7 mouse cellular contexts compared by ENCODE assay signal in genomic region chr4:152009076-152010051, GRCm38 (mm10). TPM values are rescaled to one million over a fixed set of nuclear protein-coding genes. Genes with fewer than 3 reads are reported as not detected.
DNase-seq lines count a peak whose midpoint lies in the region; ATAC-seq and TF ChIP-seq lines count a peak whose summit lies in the region.

No protein-coding gene starts in this region.

- peak overlapping the region; percentile 46 for H3K9ac ChIP-seq in forebrain, embryonic 15.5 days (replicated peaks)
- peak overlapping the region; percentile 72 for H3K9ac ChIP-seq in hindbrain, embryonic 13.5 days

- ATAC-seq in forebrain, embryonic 15.5 days (replicated peaks): peak; percentile 79
- ATAC-seq in hindbrain, embryonic 13.5 days (ENCODE audit: low FRiP score): peak; percentile 79

- H3K27ac ChIP-seq in forebrain, embryonic 15.5 days (replicated peaks): peak overlapping the region; percentile 62
- H3K27ac ChIP-seq in hindbrain, embryonic 13.5 days: peak overlapping the region; percentile 84
- peak overlapping the region; percentile 83 for H3K27ac ChIP-seq in small intestine, adult 2 months (ENCODE audit: insufficient read depth, low read depth, low read length)

- under 1% methylated on average over 115 of the region's 115 CpGs for WGBS in forebrain, embryonic 15.5 days
- WGBS in hindbrain, embryonic 13.5 days: under 1% methylated on average over 102 of the region's 115 CpGs
- WGBS in small intestine, adult 2 months: under 1% methylated on average over 115 of the region's 115 CpGs

- H3K9me3 ChIP-seq in forebrain, embryonic 15.5 days: no peaks in the 10 kb centered on the region
- H3K9me3 ChIP-seq in hindbrain, embryonic 13.5 days: no peaks in the 10 kb centered on the region
- H3K9me3 ChIP-seq in megakaryocyte, embryonic 14.5 days: no peaks in the 10 kb centered on the region

- H3K4me1 ChIP-seq in forebrain, embryonic 15.5 days: peaks cover 31% of the 10 kb centered on the region
- peaks cover 50% of the 10 kb centered on the region for H3K4me1 ChIP-seq in hindbrain, embryonic 13.5 days (replicated peaks)
- peaks cover 81% of the 10 kb centered on the region for H3K4me1 ChIP-seq in megakaryocyte, embryonic 14.5 days
- peaks cover 29% of the 10 kb centered on the region for H3K4me1 ChIP-seq in small intestine, adult 2 months (ENCODE audit: control insufficient read depth, insufficient read depth, insufficient read length, low read length)

- intact Hi-C loops in left cerebral cortex, postnatal 25 days (cut with DNase I): loop anchor here (2.0 kb wide), 2 partner anchors 17 to 21 kb away; partner anchors contain the start of genes Thap3 and Zbtb48

- H3K27me3 ChIP-seq in forebrain, embryonic 15.5 days: peaks cover 22% of the 10 kb centered on the region
- H3K27me3 ChIP-seq in hindbrain, embryonic 13.5 days: peaks cover 50% of the 10 kb centered on the region
- peaks cover 3% of the 10 kb centered on the region for H3K27me3 ChIP-seq in megakaryocyte, embryonic 14.5 days (replicated peaks)
- no peaks in the 10 kb centered on the region for H3K27me3 ChIP-seq in small intestine, adult 2 months (ENCODE audit: control insufficient read depth, insufficient read depth, low read length)

- peak; percentile 66 for DNase-seq in MN1 (ENCODE audit: low spot score)
- peak; percentile 33 for DNase-seq in c-Kit-positive CD71-positive TER-119-positive erythroid progenitor cells, embryonic 14.5 days (ENCODE audit: low spot score)
- peak; percentile 88 to 89 for DNase-seq in left cerebral cortex, postnatal 25 days (ENCODE audit: low spot score in 2 of 2)

- H3K36me3 ChIP-seq in forebrain, embryonic 15.5 days: no peaks in the 10 kb centered on the region; the same call in 1 of the 2 replicates
- H3K36me3 ChIP-seq in hindbrain, embryonic 13.5 days: peaks cover 10% of the 10 kb centered on the region; the same call in 1 of the 2 replicates
- H3K36me3 ChIP-seq in megakaryocyte, embryonic 14.5 days (replicated peaks; ENCODE audit: low read length): peaks cover 38% of the 10 kb centered on the region
- peaks cover 1% of the 10 kb centered on the region; the same call in 1 of the 2 replicates for H3K36me3 ChIP-seq in small intestine, adult 2 months (ENCODE audit: control insufficient read depth, insufficient read depth, low read length)

- no peak for TF ChIP-seq POLR2A in small intestine, adult 2 months (IDR thresholded peaks at IDR 0.05; ENCODE audit: low read depth, low read length)

- no peak for TF ChIP-seq CTCF in small intestine, adult 2 months (IDR thresholded peaks at IDR 0.05; ENCODE audit: extremely low read depth, insufficient read length, insufficient replicate concordance, low read depth, low read length)

- peak overlapping the region; percentile 78 for H3K4me3 ChIP-seq in forebrain, embryonic 15.5 days
- peak overlapping the region; percentile 72 for H3K4me3 ChIP-seq in hindbrain, embryonic 13.5 days
- H3K4me3 ChIP-seq in megakaryocyte, embryonic 14.5 days (replicated peaks): peak overlapping the region; percentile 94
- peak overlapping the region; percentile 85 for H3K4me3 ChIP-seq in small intestine, adult 2 months (ENCODE audit: low read depth, low read length)

- H3K4me2 ChIP-seq in forebrain, embryonic 15.5 days (replicated peaks): peak overlapping the region; percentile 94
- peak overlapping the region; percentile 97 for H3K4me2 ChIP-seq in hindbrain, embryonic 13.5 days

RNA-seq across cellular contexts. Expression of gene Klhl21, which starts 0.8 kb away (rescaled TPM):
- 3.0 and 3.5 TPM in 2 replicates for polyA plus RNA-seq in forebrain, embryonic 15.5 days (2015; fragmentation: Nextera tagmentation; extraction: Ambion mirVana)
- 3.2 and 3.7 TPM in 2 replicates for polyA plus RNA-seq in hindbrain, embryonic 13.5 days (2015; fragmentation: Nextera tagmentation; extraction: Ambion mirVana)
- 10 to 100 TPM; 13.5 to 16.4 TPM for total RNA-seq in left cerebral cortex, postnatal 25 days (2021)
- 4.4 and 7.1 TPM in 2 replicates for polyA plus RNA-seq in megakaryocyte, embryonic 14.5 days (2012; ENCODE audit: insufficient read depth, low replicate concordance)
- polyA plus RNA-seq in small intestine, adult 2 months (2012; rRNA removed): 18.6 and 19.8 TPM in 2 replicates

RNA-seq across cellular contexts. Expression of gene Phf13, which starts 13.3 kb away (rescaled TPM):
- polyA plus RNA-seq in forebrain, embryonic 15.5 days (2015; fragmentation: Nextera tagmentation; extraction: Ambion mirVana): 19.5 and 21.8 TPM in 2 replicates
- polyA plus RNA-seq in hindbrain, embryonic 13.5 days (2015; fragmentation: Nextera tagmentation; extraction: Ambion mirVana): 18.4 and 20.0 TPM in 2 replicates
- 10 to 100 TPM; 13.1 to 13.9 TPM for total RNA-seq in left cerebral cortex, postnatal 25 days (2021)
- polyA plus RNA-seq in megakaryocyte, embryonic 14.5 days (2012; ENCODE audit: insufficient read depth, low replicate concordance): 3.9 and 7.9 TPM in 2 replicates
- 4.0 and 7.5 TPM in 2 replicates for polyA plus RNA-seq in small intestine, adult 2 months (2012; rRNA removed)

RNA-seq across cellular contexts. Expression of gene Zbtb48, which starts 18.1 kb away (rescaled TPM):
- polyA plus RNA-seq in forebrain, embryonic 15.5 days (2015; fragmentation: Nextera tagmentation; extraction: Ambion mirVana): 18.0 and 21.5 TPM in 2 replicates
- polyA plus RNA-seq in hindbrain, embryonic 13.5 days (2015; fragmentation: Nextera tagmentation; extraction: Ambion mirVana): 17.1 and 19.6 TPM in 2 replicates
- total RNA-seq in left cerebral cortex, postnatal 25 days (2021): 10 to 100 TPM; 13.6 to 15.5 TPM
- polyA plus RNA-seq in megakaryocyte, embryonic 14.5 days (2012; ENCODE audit: insufficient read depth, low replicate concordance): 3.8 and 4.3 TPM in 2 replicates
- polyA plus RNA-seq in small intestine, adult 2 months (2012; rRNA removed): 12.5 and 13.6 TPM in 2 replicates

RNA-seq across cellular contexts. Expression of gene Thap3, which starts 20.6 kb away (rescaled TPM):
- polyA plus RNA-seq in forebrain, embryonic 15.5 days (2015; fragmentation: Nextera tagmentation; extraction: Ambion mirVana): 41.4 and 41.6 TPM in 2 replicates
- polyA plus RNA-seq in hindbrain, embryonic 13.5 days (2015; fragmentation: Nextera tagmentation; extraction: Ambion mirVana): 35.9 and 36.7 TPM in 2 replicates
- 10 to 100 TPM; 16.5 to 20.4 TPM for total RNA-seq in left cerebral cortex, postnatal 25 days (2021)
- polyA plus RNA-seq in megakaryocyte, embryonic 14.5 days (2012; ENCODE audit: insufficient read depth, low replicate concordance): 27.3 and 48.0 TPM in 2 replicates
- 13.0 and 24.2 TPM in 2 replicates for polyA plus RNA-seq in small intestine, adult 2 months (2012; rRNA removed)

RNA-seq across cellular contexts. Expression of gene Tas1r1, which starts 29.0 kb away (rescaled TPM):
- 1.5 TPM in 2 replicates for polyA plus RNA-seq in forebrain, embryonic 15.5 days (2015; fragmentation: Nextera tagmentation; extraction: Ambion mirVana)
- 1.5 and 1.6 TPM in 2 replicates for polyA plus RNA-seq in hindbrain, embryonic 13.5 days (2015; fragmentation: Nextera tagmentation; extraction: Ambion mirVana)
- under 1 TPM; 0.37 to 0.76 TPM for total RNA-seq in left cerebral cortex, postnatal 25 days (2021)
- polyA plus RNA-seq in megakaryocyte, embryonic 14.5 days (2012; ENCODE audit: insufficient read depth, low replicate concordance): 0.34 TPM in 1 of 2 replicates, not detected in the other
- 0.05 TPM in 1 of 2 replicates, not detected in the other for polyA plus RNA-seq in small intestine, adult 2 months (2012; rRNA removed)

Comparison
In these comparisons a context has a peak if more than half of its experiments do, and no peak if none do; other contexts are left out.
1. Peak in every context shown above with its lines: DNase-seq, ATAC-seq, H3K4me3 ChIP-seq and H3K27ac ChIP-seq.
2. DNase-seq: peak in every context shown above with its lines; median percentile 88 in left cerebral cortex, postnatal 25 days; 66 in MN1; 33 in c-Kit-positive CD71-positive TER-119-positive erythroid progenitor cells, embryonic 14.5 days.